Mouse (Mus musculus): ENCODE measurements at regions not wholly inside any gene's neighbourhood (a gene's known extent, or its start where the extent isn't known, plus 50 kb on each side); places are given as distances from the start of the nearest gene placed in this dataset.
A peak's percentile ranks its signal among the peaks of the same experiment; 100 is the strongest.
"Not testable (repeated sequence)": the region's sequence is repeated elsewhere in the genome, so short reads cannot be mapped to it uniquely, and the experiment has no call there.

- 1% methylated on average over 31 of the region's 39 CpGs for WGBS
- not testable (repeated sequence) for H3K27me3 ChIP-seq; H3K4me2 ChIP-seq (replicated peaks); H3K4me1 ChIP-seq; H3K27ac ChIP-seq; H3K36me3 ChIP-seq; ATAC-seq (ENCODE audit: insufficient number of reproducible peaks, insufficient read depth, low FRiP score, low TSS enrichment); H3K9ac ChIP-seq; H3K9me3 ChIP-seq
- H3K4me3 ChIP-seq: peak overlapping the region; percentile 40
These were observed 375.5 kb upstream of the Asap2 start for GRCm38 (mm10) chr12:20614766-20615165.

Data from embryonic facial prominence, embryonic 12.5 days (tissue).